Mouse (Mus musculus): Measurements from ENCODE around the gene Kcnk3.

Gene Kcnk3

GRCm38 (mm10) chr5:30587681-30588300 is at the start of gene Kcnk3:
TSS of gene Kcnk3 (plus strand) at chr5:30588170.
- DNase-seq, result peak; percentile 65 to 80

GRCm38 (mm10) chr5:30545698-30546097 is 42.3 kb upstream of the Kcnk3 start, which contains the start of gene Cib4:
TSS of gene Cib4 (minus strand) at chr5:30545836.
- no peak for DNase-seq

GRCm38 (mm10) chr5:30548681-30549080 is 39.3 kb upstream of the Kcnk3 start:
- no peak for DNase-seq

- peak; percentile 55 to 67 for DNase-seq
Measured at GRCm38 (mm10) chr5:30550334-30551021, 37.5 kb upstream of the Kcnk3 start.

GRCm38 (mm10) chr5:30551022-30551638 is 36.8 kb upstream of the Kcnk3 start:
- no peak for DNase-seq

GRCm38 (mm10) chr5:30552006-30552405 is 36.0 kb upstream of the Kcnk3 start:
- no peak for DNase-seq

- no peak for DNase-seq
Measured at GRCm38 (mm10) chr5:30553936-30554335, 34.0 kb upstream of the Kcnk3 start.

- DNase-seq, result no peak
Measured at GRCm38 (mm10) chr5:30554981-30555380, 33.0 kb upstream of the Kcnk3 start.

GRCm38 (mm10) chr5:30556284-30556683 is 31.7 kb upstream of the Kcnk3 start:
- DNase-seq, result no peak

GRCm38 (mm10) chr5:30559421-30559820 is 28.5 kb upstream of the Kcnk3 start:
- DNase-seq, result no peak

- no peak for DNase-seq
Measured at GRCm38 (mm10) chr5:30559986-30560493, 27.9 kb upstream of the Kcnk3 start.

GRCm38 (mm10) chr5:30568479-30568878 is 19.5 kb upstream of the Kcnk3 start:
- DNase-seq, result no peak

GRCm38 (mm10) chr5:30571820-30572219 is 16.1 kb upstream of the Kcnk3 start:
- DNase-seq, result no peak

GRCm38 (mm10) chr5:30574367-30574766 is 13.6 kb upstream of the Kcnk3 start:
- DNase-seq, result no peak

GRCm38 (mm10) chr5:30576233-30576632 is 11.7 kb upstream of the Kcnk3 start:
- DNase-seq, result no peak

GRCm38 (mm10) chr5:30577251-30577650 is 10.7 kb upstream of the Kcnk3 start:
- DNase-seq, result no peak

GRCm38 (mm10) chr5:30577654-30578310 is 10.2 kb upstream of the Kcnk3 start:
- peak; percentile 86 to 87 for DNase-seq

GRCm38 (mm10) chr5:30578445-30579080 is 9.4 kb upstream of the Kcnk3 start:
- DNase-seq, result peak; percentile 31 to 49

- no peak for DNase-seq
Measured at GRCm38 (mm10) chr5:30580725-30581124, 7.2 kb upstream of the Kcnk3 start.

- DNase-seq, result no peak
Measured at GRCm38 (mm10) chr5:30582017-30582416, 6.0 kb upstream of the Kcnk3 start.

- DNase-seq, result peak; percentile 74 to 76
Measured at GRCm38 (mm10) chr5:30586616-30587015, 1.4 kb upstream of the Kcnk3 start.

- DNase-seq, result no peak
Measured at GRCm38 (mm10) chr5:30587101-30587500, 869 bp upstream of the Kcnk3 start.

Measured in cerebellum, postnatal 36 days (tissue).